Mouse (Mus musculus) cerebellum, postnatal 25 days (tissue): ENCODE results near the gene Rbl1.
"Not testable (repeated sequence)": the region's sequence is repeated elsewhere in the genome, so short reads cannot be mapped to it uniquely, and the experiment has no call there.

Experiments used
- DNase-seq, 2 experiments: peaks; one replicate each; pipeline ENCODE4 v3.0.0; 2021; ENCODE audit warnings: mixed read lengths in 2 of 2

Rbl1 gene

GRCm38 (mm10) chr2:157204366-157205218, at the start of gene Rbl1:
Rbl1 (minus strand) TSS chr2:157204534.
- DNase-seq, result peak; percentile 92 to 94

- DNase-seq, result no peak
These were observed 43.8 kb upstream of the Rbl1 start for GRCm38 (mm10) chr2:157248111-157248510.

- no peak for DNase-seq
These were observed 41.3 kb upstream of the Rbl1 start for GRCm38 (mm10) chr2:157245603-157246002.

GRCm38 (mm10) chr2:157245001-157245400, 40.7 kb upstream of the Rbl1 start:
- no peak for DNase-seq

- DNase-seq, result no peak
These were observed 31.6 kb upstream of the Rbl1 start for GRCm38 (mm10) chr2:157235946-157236345.

GRCm38 (mm10) chr2:157221916-157222315, 17.6 kb upstream of the Rbl1 start:
- DNase-seq, result not testable (repeated sequence)

GRCm38 (mm10) chr2:157220108-157220507, 15.8 kb upstream of the Rbl1 start:
- no peak for DNase-seq

GRCm38 (mm10) chr2:157211731-157212130, 7.4 kb upstream of the Rbl1 start:
- DNase-seq, result no peak

- no peak for DNase-seq
These were observed 622 bp downstream of the Rbl1 start for GRCm38 (mm10) chr2:157203459-157204365.

GRCm38 (mm10) chr2:157203026-157203425, 1.3 kb downstream of the Rbl1 start:
- DNase-seq, result no peak

GRCm38 (mm10) chr2:157202361-157202760, 2.0 kb downstream of the Rbl1 start:
- no peak for DNase-seq

GRCm38 (mm10) chr2:157201081-157201830, 3.1 kb downstream of the Rbl1 start:
- no peak for DNase-seq

GRCm38 (mm10) chr2:157198405-157198804, 5.9 kb downstream of the Rbl1 start:
- not testable (repeated sequence) for DNase-seq

- no peak for DNase-seq
These were observed 13.7 kb downstream of the Rbl1 start for GRCm38 (mm10) chr2:157190651-157191050.

GRCm38 (mm10) chr2:157187223-157187622, 17.1 kb downstream of the Rbl1 start:
- DNase-seq, result no peak

- DNase-seq, result no peak
These were observed 17.8 kb downstream of the Rbl1 start for GRCm38 (mm10) chr2:157186504-157186903.

GRCm38 (mm10) chr2:157185022-157185660, 19.2 kb downstream of the Rbl1 start:
- no peak for DNase-seq

GRCm38 (mm10) chr2:157178167-157178566, 26.2 kb downstream of the Rbl1 start:
- no peak for DNase-seq

- no peak for DNase-seq
These were observed 28.1 kb downstream of the Rbl1 start for GRCm38 (mm10) chr2:157176248-157176647.

- DNase-seq, result no peak
These were observed 29.9 kb downstream of the Rbl1 start for GRCm38 (mm10) chr2:157174416-157174815.

GRCm38 (mm10) chr2:157173555-157173954, 30.8 kb downstream of the Rbl1 start:
- DNase-seq, result no peak

- no peak for DNase-seq
These were observed 31.4 kb downstream of the Rbl1 start for GRCm38 (mm10) chr2:157172984-157173383.
